Mouse (Mus musculus): ENCODE results near the gene Klc2. TPM values are rescaled to one million over a fixed set of nuclear protein-coding genes. Genes with fewer than 3 reads are reported as not detected.

The Klc2 gene
- total and polyA plus RNA-seq, 2 experiments from 2014 or later, result 58.6 to 146 TPM

- TF ChIP-seq CTCF (IDR thresholded peaks at IDR 0.05; ENCODE audit: low read depth), result no peak
- Histone ChIP-seq H3K9ac (no peak overlapping the region), H3K4me3 (ENCODE audit: low read depth, low read length) (no peak overlapping the region), H3K4me2 (ENCODE audit: low read depth) (no peak overlapping the region), H3K9me3 (ENCODE audit: low read length) (no peaks in the 10 kb centered on the region), H3K4me1 (ENCODE audit: insufficient read depth) (peaks cover 17% of the 10 kb centered on the region), H3K36me3 (ENCODE audit: insufficient read depth) (no peaks in the 10 kb centered on the region), H3K27me3 (ENCODE audit: insufficient read depth, low read length) (no peaks in the 10 kb centered on the region), H3K27ac (ENCODE audit: low read depth, low read length) (no peak overlapping the region)
- DNase-seq, result no peak
- WGBS, result 87% methylated on average over 5 of the region's 5 CpGs
- ATAC-seq, result no peak
These were observed 48.9 kb downstream of the Klc2 start for GRCm38 (mm10) chr19:5069486-5069885.

GRCm38 (mm10) chr19:5068570-5069234, 49.7 kb downstream of the Klc2 start:
- peak; percentile 24 for DNase-seq
- H3K4me2 ChIP-seq (ENCODE audit: low read depth), result peak overlapping the region; percentile 86
- no peaks in the 10 kb centered on the region for H3K9me3 ChIP-seq (ENCODE audit: low read length)
- TF ChIP-seq CTCF (IDR thresholded peaks at IDR 0.05; ENCODE audit: low read depth), result peak; percentile 21; the same call in 1 of the 2 replicates
- H3K27me3 ChIP-seq (ENCODE audit: insufficient read depth, low read length), result no peaks in the 10 kb centered on the region
- no peaks in the 10 kb centered on the region for H3K36me3 ChIP-seq (ENCODE audit: insufficient read depth)
- ATAC-seq, result no peak
- 39% methylated on average over 21 of the region's 21 CpGs for WGBS
- peak overlapping the region; percentile 55 for H3K9ac ChIP-seq
- H3K27ac ChIP-seq (ENCODE audit: low read depth, low read length), result no peak overlapping the region
- H3K4me3 ChIP-seq (ENCODE audit: low read depth, low read length), result peak overlapping the region; percentile 38
- peaks cover 17% of the 10 kb centered on the region for H3K4me1 ChIP-seq (ENCODE audit: insufficient read depth)

DNA sequence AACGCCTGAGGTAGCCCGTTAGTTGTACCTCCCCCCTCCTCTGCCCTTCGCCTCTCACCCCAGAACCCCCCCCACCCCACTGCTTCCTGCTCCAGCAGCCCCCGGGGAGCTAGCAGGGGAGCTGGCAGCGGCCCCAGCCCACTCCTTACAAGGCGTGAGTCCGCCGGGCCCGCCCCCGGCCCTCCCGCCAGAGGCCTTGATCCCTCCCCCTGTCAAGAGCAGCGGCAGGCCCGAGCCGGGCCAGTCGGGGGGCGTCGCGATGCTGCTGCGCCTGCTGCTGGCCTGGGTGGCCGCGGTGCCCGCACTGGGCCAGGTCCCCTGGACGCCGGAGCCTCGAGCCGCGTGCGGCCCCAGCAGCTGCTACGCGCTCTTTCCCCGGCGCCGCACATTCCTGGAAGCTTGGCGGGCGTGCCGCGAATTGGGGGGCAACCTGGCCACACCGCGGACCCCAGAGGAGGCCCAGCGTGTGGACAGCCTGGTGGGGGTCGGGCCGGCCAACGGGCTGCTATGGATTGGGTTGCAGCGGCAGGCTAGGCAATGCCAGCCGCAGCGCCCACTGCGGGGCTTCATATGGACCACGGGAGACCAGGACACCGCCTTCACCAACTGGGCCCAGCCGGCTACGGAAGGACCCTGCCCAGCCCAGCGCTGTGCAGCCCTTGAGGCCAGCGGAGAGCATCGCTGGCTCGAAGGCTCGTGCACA, 50.3 kb downstream of the Klc2 start, which contains the start of gene Cd248:
Gene Cd248 (plus strand): TSS at position 212 of the 703 bp plus-strand sequence.
- Histone ChIP-seq H3K4me1 (ENCODE audit: insufficient read depth) (peaks cover 17% of the 10 kb centered on the region), H3K27me3 (ENCODE audit: insufficient read depth, low read length) (no peaks in the 10 kb centered on the region), H3K27ac (ENCODE audit: low read depth, low read length) (no peak within 1 kb of the TSS), H3K9ac (peak within 1 kb of the TSS; percentile 55), H3K4me2 (ENCODE audit: low read depth) (peak within 1 kb of the TSS; percentile 86), H3K9me3 (ENCODE audit: low read length) (no peaks in the 10 kb centered on the region), H3K36me3 (ENCODE audit: insufficient read depth) (no peaks in the 10 kb centered on the region), H3K4me3 (ENCODE audit: low read depth, low read length) (peak within 1 kb of the TSS; percentile 38)
- WGBS, result 3% methylated on average over 49 of the region's 56 CpGs
- no peak for TF ChIP-seq CTCF (IDR thresholded peaks at IDR 0.05; ENCODE audit: low read depth)
- DNase-seq (peak; percentile 60), ATAC-seq (peak; percentile 32)

DNA sequence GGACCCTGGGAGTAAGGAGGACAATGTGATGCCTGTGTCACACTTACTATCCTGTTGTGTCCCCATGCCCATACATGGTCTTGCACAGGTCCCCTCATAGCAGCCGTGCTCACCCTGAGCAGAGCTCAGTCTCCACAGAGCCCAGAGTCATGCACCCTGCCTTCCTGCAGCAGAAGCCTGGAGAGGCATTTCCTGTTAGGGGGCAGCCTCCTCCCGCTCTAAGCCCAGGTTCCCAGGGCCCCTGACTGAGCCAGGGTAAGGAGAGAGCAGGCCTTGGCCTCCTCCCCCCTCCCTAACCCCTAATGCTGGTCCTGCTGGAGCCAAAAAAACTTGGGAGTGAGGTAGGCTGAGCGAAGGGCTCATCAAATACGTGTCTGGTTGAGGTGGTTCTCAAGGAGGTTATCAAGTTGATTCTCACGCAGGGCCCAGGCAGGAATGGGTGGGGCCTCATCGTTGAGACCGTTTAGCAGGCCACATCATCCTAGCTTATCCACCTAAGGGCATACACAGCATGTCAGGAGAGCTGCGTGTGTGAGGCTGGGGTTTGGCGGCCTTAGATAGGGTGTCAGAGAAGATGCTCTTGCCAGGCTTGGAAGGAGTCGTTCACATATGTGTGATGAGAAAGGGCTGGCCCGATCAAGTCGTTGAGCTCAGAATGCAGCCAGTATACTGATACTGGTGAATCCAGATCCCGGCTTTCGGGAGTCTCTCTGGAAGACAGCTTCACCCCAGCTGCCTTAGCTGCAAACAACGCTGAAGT, 51.1 kb downstream of the Klc2 start:
- H3K36me3 ChIP-seq (ENCODE audit: insufficient read depth), result no peaks in the 10 kb centered on the region
- no peak for TF ChIP-seq CTCF (IDR thresholded peaks at IDR 0.05; ENCODE audit: low read depth)
- no peaks in the 10 kb centered on the region for H3K9me3 ChIP-seq (ENCODE audit: low read length)
- H3K9ac ChIP-seq, result peak overlapping the region; percentile 55; the same call in 1 of the 2 replicates
- 18% methylated on average over 15 of the region's 15 CpGs for WGBS
- H3K27me3 ChIP-seq (ENCODE audit: insufficient read depth, low read length), result no peaks in the 10 kb centered on the region
- DNase-seq (peak; percentile 40), ATAC-seq (peak; percentile 8; the same call in 1 of the 2 replicates)
- H3K27ac ChIP-seq (ENCODE audit: low read depth, low read length), result no peak overlapping the region
- H3K4me3 ChIP-seq (ENCODE audit: low read depth, low read length), result peak overlapping the region; percentile 38; the same call in 1 of the 2 replicates
- peak overlapping the region; percentile 86 for H3K4me2 ChIP-seq (ENCODE audit: low read depth)
- peaks cover 12% of the 10 kb centered on the region for H3K4me1 ChIP-seq (ENCODE audit: insufficient read depth)

DNA sequence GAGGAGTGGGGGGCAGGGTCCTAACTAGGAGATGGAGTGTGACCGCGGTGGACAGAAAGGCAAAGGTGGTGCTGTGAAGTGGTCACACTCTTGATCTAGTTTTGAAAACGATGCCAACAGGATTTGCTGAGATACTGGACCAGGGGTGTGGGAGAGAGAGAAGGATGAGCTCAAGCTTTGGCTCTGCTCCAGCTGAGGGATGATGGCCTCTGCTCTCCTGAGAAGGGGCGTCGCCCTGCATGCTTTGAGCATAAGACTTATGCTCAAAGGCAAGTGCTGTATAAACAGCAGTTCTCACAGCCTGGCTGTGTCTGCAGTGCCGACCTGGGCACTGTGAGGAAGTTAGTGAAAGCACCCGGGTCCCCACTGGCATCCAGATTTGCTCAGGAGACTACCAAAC, 53.3 kb downstream of the Klc2 start:
- ATAC-seq, result no peak
- H3K9ac ChIP-seq, result no peak overlapping the region
- TF ChIP-seq CTCF (IDR thresholded peaks at IDR 0.05; ENCODE audit: low read depth), result no peak
- DNase-seq, result no peak
- H3K27ac ChIP-seq (ENCODE audit: low read depth, low read length), result no peak overlapping the region
- 59% methylated on average over 7 of the region's 7 CpGs for WGBS
- no peak overlapping the region for H3K4me3 ChIP-seq (ENCODE audit: low read depth, low read length)
- H3K4me2 ChIP-seq (ENCODE audit: low read depth), result no peak overlapping the region
- no peaks in the 10 kb centered on the region for H3K27me3 ChIP-seq (ENCODE audit: insufficient read depth, low read length)
- H3K4me1 ChIP-seq (ENCODE audit: insufficient read depth), result peaks cover 4% of the 10 kb centered on the region; the same call in 1 of the 2 replicates
- no peaks in the 10 kb centered on the region for H3K9me3 ChIP-seq (ENCODE audit: low read length)
- H3K36me3 ChIP-seq (ENCODE audit: insufficient read depth), result no peaks in the 10 kb centered on the region

DNA sequence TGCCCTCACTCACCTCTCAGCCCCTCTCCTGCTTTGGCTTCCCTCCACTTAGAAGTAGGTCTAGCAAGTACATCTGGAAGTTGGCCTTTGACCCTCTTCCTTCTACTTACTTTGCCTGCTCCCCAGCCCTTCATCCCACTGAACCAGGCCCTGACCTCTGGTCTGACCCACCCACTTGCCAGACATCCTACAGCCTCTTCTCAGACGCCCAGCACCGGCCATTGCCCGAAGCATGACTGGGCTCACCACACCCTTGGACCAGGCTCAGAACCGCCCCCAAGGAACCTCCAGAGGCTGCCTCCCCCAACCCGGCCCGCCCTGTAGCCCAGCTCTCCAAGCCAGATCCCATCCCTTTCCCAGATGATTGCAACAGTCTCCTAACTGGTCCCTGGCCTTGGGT, 55.9 kb downstream of the Klc2 start:
- Histone ChIP-seq H3K36me3 (ENCODE audit: insufficient read depth) (no peaks in the 10 kb centered on the region), H3K4me2 (ENCODE audit: low read depth) (no peak overlapping the region), H3K27me3 (ENCODE audit: insufficient read depth, low read length) (no peaks in the 10 kb centered on the region), H3K4me1 (ENCODE audit: insufficient read depth) (peaks cover 2% of the 10 kb centered on the region; the same call in 1 of the 2 replicates), H3K27ac (ENCODE audit: low read depth, low read length) (no peak overlapping the region), H3K9ac (no peak overlapping the region), H3K9me3 (ENCODE audit: low read length) (no peaks in the 10 kb centered on the region), H3K4me3 (ENCODE audit: low read depth, low read length) (no peak overlapping the region)
- ATAC-seq (no peak), DNase-seq (no peak)
- TF ChIP-seq CTCF (IDR thresholded peaks at IDR 0.05; ENCODE audit: low read depth), result no peak
- WGBS, result 88% methylated on average over 6 of the region's 6 CpGs

Measured in forebrain, postnatal 0 days (tissue).